Mouse (Mus musculus) midbrain, embryonic 16.5 days (tissue): ENCODE data around the gene Trappc2. TPM values are rescaled to one million over a fixed set of nuclear protein-coding genes. Genes with fewer than 3 reads are reported as not detected.

Experiments
- ATAC-seq: fragments of 200-750 bp; cut with Nextera tagmentation; 2 replicates; pipeline ENCODE4 v1.8.0; 2017; ENCODE audit warnings: moderate TSS enrichment
- H3K27ac ChIP-seq: fragments of 300-500 bp; sonication (generic); 2 replicates; pipeline ENCODE4 v1.5.1; 2014; ENCODE audit warnings: mild to moderate bottlenecking, low read length, mixed read lengths
- H3K27me3 ChIP-seq: fragments of 300-500 bp; sonication (generic); 2 replicates; pipeline ENCODE4 v1.6.1; 2014; ENCODE audit warnings: low read depth, low read length, mixed read lengths; ENCODE audit not compliant: control insufficient read depth, insufficient read depth
- H3K36me3 ChIP-seq: fragments of 300-500 bp; sonication (generic); 2 replicates; pipeline ENCODE4 v1.6.1; 2014; ENCODE audit warnings: mild to moderate bottlenecking, low read length, moderate library complexity, mixed read lengths; ENCODE audit not compliant: control insufficient read depth, insufficient read depth
- H3K4me1 ChIP-seq: fragments of 300-500 bp; sonication (generic); 2 replicates; pipeline ENCODE4 v1.6.1; 2014; ENCODE audit warnings: mild to moderate bottlenecking, low read length, mixed read lengths; ENCODE audit not compliant: control insufficient read depth, insufficient read depth
- H3K4me2 ChIP-seq: fragments of 300-500 bp; sonication (generic); 2 replicates; pipeline ENCODE4 v1.6.1; 2014; ENCODE audit warnings: mild to moderate bottlenecking, low read length, mixed read lengths
- H3K4me3 ChIP-seq: fragments of 300-500 bp; sonication (generic); 2 replicates; pipeline ENCODE4 v1.5.1; 2014; ENCODE audit warnings: low read depth, mild to moderate bottlenecking, low read length, moderate library complexity, mixed read lengths
- H3K9ac ChIP-seq: fragments of 300-500 bp; sonication (generic); 2 replicates; pipeline ENCODE4 v1.6.1; 2014; ENCODE audit warnings: low read depth, low read length, mixed read lengths
- H3K9me3 ChIP-seq: fragments of 300-500 bp; sonication (generic); replicated peaks from 2 replicates; pipeline ENCODE4 v1.6.1; 2014; ENCODE audit warnings: mild to moderate bottlenecking, low read length, mixed read lengths; ENCODE audit not compliant: control insufficient read depth, poor library complexity, severe bottlenecking
- WGBS: fragments of 180-500 bp; shearing (Covaris S2); extraction: QIAGEN DNeasy Blood & Tissue Kit; methylation state at CpG from one replicate; pipeline ENCODE4 v1.1.7; 2014; 5-methylcytosine and 5-hydroxymethylcytosine counted together
- polyA plus RNA-seq: library from polyadenylated mRNA; unstranded; fragments of >200 nt; fragmentation: Nextera tagmentation; extraction: Ambion mirVana; gene quantifications from 2 replicates; pipeline ENCODE4 v1.2.1, GENCODE M21; 2015

The Trappc2 gene
- 92.9 and 98.7 TPM in 2 replicates for polyA plus RNA-seq

DNA sequence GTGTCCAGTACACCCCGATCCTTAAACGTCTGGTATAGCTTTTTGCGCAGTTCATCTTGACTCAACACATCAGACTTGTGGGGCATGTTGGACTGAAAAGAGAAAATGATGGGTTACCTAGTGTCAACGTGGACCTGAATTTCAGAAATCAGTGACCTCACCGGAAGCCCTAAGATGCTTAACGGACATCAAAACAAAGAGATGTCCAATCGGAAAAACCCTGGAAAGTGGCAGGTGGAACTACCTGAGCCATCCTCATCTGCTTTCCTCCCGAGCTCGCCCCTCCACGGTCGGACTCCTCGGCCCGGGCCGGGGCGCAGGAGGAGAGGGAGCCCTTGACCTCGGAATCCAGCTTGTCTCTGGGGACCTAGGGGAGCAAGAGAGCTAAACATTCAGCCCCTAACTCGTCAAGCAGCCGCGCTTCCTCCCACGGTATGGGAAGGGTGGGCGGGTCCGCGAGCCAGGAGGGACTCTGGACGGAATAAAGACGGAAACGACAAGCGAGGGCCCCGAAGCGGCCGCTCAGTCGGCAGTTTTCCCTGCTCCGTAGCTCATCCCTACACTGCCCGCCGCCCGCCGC, at the start of gene Trappc2:
Gene Trappc2, plus strand, starts transcription at position 539 of the 580 bp plus-strand sequence.
- peak; percentile 85 for ATAC-seq
- Histone ChIP-seq H3K27me3 (peaks cover 3% of the 10 kb centered on the region; the same call in 1 of the 2 replicates), H3K36me3 (no peaks in the 10 kb centered on the region), H3K4me3 (peak within 1 kb of the TSS; percentile 63), H3K9ac (peak within 1 kb of the TSS; percentile 84), H3K4me2 (peak within 1 kb of the TSS; percentile 60), H3K27ac (peak within 1 kb of the TSS; percentile 88), H3K4me1 (peaks cover 9% of the 10 kb centered on the region), H3K9me3 (no peaks in the 10 kb centered on the region)
- WGBS: 15% methylated on average over 36 of the region's 36 CpGs

DNA sequence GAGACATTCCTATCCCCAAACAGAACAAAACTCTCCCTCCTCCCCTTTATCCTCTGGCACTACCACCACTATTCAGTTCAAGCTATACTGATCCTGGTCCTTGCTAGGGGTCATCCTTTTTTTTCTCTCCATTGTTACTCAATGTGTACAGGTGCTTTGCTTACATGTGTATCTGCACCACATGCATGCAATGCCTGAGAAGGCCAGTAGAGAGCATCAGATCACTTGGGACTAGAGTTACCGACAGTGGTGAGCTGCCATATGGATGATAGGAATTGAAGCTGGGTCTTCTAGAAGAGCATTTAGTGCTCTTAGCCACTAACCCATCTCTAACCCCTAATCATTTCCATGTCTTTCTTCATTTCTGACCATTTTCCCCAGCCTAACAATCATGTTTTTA, 46.6 kb upstream of the Trappc2 start:
- Histone ChIP-seq H3K9ac (no peak overlapping the region), H3K4me1 (no peaks in the 10 kb centered on the region), H3K4me2 (no peak overlapping the region), H3K36me3 (no peaks in the 10 kb centered on the region), H3K27me3 (no peaks in the 10 kb centered on the region), H3K9me3 (no peaks in the 10 kb centered on the region), H3K4me3 (no peak overlapping the region), H3K27ac (no peak overlapping the region)
- ATAC-seq: no peak
- WGBS: 89% methylated on average over 1 of the region's 1 CpGs

- Histone ChIP-seq H3K27ac (no peak overlapping the region), H3K4me1 (no peaks in the 10 kb centered on the region), H3K27me3 (no peaks in the 10 kb centered on the region; the same call in 1 of the 2 replicates), H3K4me2 (no peak overlapping the region), H3K36me3 (peaks cover 3% of the 10 kb centered on the region; the same call in 1 of the 2 replicates), H3K9ac (no peak overlapping the region), H3K9me3 (no peaks in the 10 kb centered on the region), H3K4me3 (no peak overlapping the region)
- ATAC-seq: no peak
Observed at GRCm38 (mm10) chrX:166407865-166408264, 32.5 kb upstream of the Trappc2 start.

- Histone ChIP-seq H3K4me2 (no peak overlapping the region), H3K4me3 (no peak overlapping the region), H3K27ac (no peak overlapping the region), H3K27me3 (no peaks in the 10 kb centered on the region), H3K36me3 (no peaks in the 10 kb centered on the region), H3K4me1 (no peaks in the 10 kb centered on the region), H3K9ac (no peak overlapping the region), H3K9me3 (no peaks in the 10 kb centered on the region)
- ATAC-seq: no peak
- 66% methylated on average over 5 of the region's 6 CpGs for WGBS
Observed at GRCm38 (mm10) chrX:166416196-166416595, 24.2 kb upstream of the Trappc2 start.

DNA sequence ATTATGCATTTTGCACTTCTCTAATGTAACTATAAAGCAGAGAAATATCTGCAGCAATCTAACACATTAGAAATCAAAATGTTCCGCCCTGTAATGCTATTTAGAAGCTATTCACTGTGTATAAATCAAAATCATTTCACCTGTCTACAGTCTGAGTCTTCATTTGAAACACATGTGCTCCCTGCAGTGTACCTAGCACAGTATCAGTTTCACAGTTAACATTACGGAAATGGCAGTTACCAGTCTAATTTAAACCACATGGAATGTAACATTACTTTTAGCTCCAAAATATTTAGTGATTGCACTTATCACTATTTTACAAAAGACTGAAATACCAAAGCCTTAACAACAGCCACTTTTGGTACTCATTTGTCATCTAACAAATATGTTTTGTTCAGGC, 5.6 kb upstream of the Trappc2 start:
- H3K4me3 ChIP-seq: no peak overlapping the region
- no peak for ATAC-seq
- no peaks in the 10 kb centered on the region for H3K27me3 ChIP-seq
- no peak overlapping the region for H3K9ac ChIP-seq
- no peaks in the 10 kb centered on the region for H3K36me3 ChIP-seq
- H3K4me1 ChIP-seq: peaks cover 4% of the 10 kb centered on the region; the same call in 1 of the 2 replicates
- no peak overlapping the region for H3K4me2 ChIP-seq
- no peak overlapping the region for H3K27ac ChIP-seq
- 94% methylated on average over 2 of the region's 2 CpGs for WGBS
- H3K9me3 ChIP-seq: no peaks in the 10 kb centered on the region

- Histone ChIP-seq H3K9ac (peak within 1 kb of the TSS; percentile 84), H3K36me3 (no peaks in the 10 kb centered on the region), H3K9me3 (no peaks in the 10 kb centered on the region), H3K27ac (peak within 1 kb of the TSS; percentile 88), H3K27me3 (peaks cover 3% of the 10 kb centered on the region; the same call in 1 of the 2 replicates), H3K4me3 (peak within 1 kb of the TSS; percentile 63), H3K4me2 (peak within 1 kb of the TSS; percentile 60), H3K4me1 (peaks cover 9% of the 10 kb centered on the region)
- ATAC-seq: peak; percentile 99
- WGBS: 18% methylated on average over 44 of the region's 44 CpGs
Observed at GRCm38 (mm10) chrX:166440616-166441063, 266 bp downstream of the Trappc2 start, which contains the start of gene Ofd1. Gene Ofd1 (minus strand): TSS chrX:166440704.

GRCm38 (mm10) chrX:166444552-166444951, 4.2 kb downstream of the Trappc2 start:
- no peak overlapping the region for H3K4me2 ChIP-seq
- 88% methylated on average over 3 of the region's 3 CpGs for WGBS

DNA sequence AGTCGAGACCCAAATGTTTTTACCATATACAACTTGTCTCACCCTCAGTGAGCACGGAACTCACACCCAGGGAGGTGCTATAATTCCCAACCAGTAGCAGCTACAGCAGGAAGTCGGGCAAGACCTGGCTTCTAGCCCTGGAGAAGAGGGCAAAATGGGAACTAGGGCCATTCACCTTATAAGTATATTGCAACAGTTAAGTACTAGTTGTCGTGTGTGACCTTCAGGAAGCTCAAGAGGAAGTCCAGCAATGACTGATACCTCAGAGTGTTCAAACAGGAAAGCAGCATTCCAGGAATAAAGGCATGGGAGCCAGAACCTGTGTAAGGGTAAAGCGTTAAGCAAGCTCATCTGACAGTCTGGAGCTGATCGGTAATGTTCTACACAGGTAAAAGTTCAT, 13.2 kb downstream of the Trappc2 start:
- H3K9me3 ChIP-seq: no peaks in the 10 kb centered on the region
- no peak overlapping the region for H3K27ac ChIP-seq
- H3K4me1 ChIP-seq: no peaks in the 10 kb centered on the region
- 93% methylated on average over 6 of the region's 6 CpGs for WGBS
- ATAC-seq: no peak
- no peaks in the 10 kb centered on the region for H3K36me3 ChIP-seq
- no peak overlapping the region for H3K4me2 ChIP-seq
- no peak overlapping the region for H3K4me3 ChIP-seq
- 0 out of 2 replicates have a peak, but pooled peaks cover 2% of the 10 kb centered on the region for H3K27me3 ChIP-seq
- H3K9ac ChIP-seq: no peak overlapping the region

More at GRCm38 (mm10) chrX:166444552-166444951, 4.2 kb downstream of the Trappc2 start:
- Histone ChIP-seq H3K9ac (no peak overlapping the region), H3K27me3 (peaks cover 3% of the 10 kb centered on the region; the same call in 1 of the 2 replicates), H3K4me3 (no peak overlapping the region), H3K36me3 (no peaks in the 10 kb centered on the region), H3K4me1 (peaks cover 6% of the 10 kb centered on the region), H3K27ac (no peak overlapping the region), H3K9me3 (no peaks in the 10 kb centered on the region)
- ATAC-seq: no peak

DNA sequence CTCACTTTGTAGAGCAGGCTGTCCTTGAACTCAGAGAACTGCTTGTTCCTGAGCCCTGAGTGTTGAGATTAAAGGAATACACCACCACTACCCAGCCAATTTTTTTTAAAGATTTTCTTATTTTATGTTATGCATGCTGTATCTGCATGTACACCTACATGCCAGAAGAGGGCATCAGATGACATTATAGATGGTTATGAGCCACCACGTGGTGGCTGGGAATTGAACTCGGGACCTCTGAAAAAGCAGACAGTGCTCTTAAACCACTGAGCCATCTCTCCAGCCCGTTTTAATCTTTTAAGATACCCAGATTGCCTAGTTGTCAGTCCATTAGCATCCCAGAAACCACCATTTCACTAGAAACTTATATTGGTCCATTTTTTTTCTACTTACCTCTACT, 14.0 kb downstream of the Trappc2 start:
- WGBS: 77% methylated on average over 3 of the region's 3 CpGs
- ATAC-seq: no peak
- Histone ChIP-seq H3K9me3 (no peaks in the 10 kb centered on the region), H3K4me1 (no peaks in the 10 kb centered on the region), H3K4me2 (no peak overlapping the region), H3K27ac (no peak overlapping the region), H3K27me3 (0 out of 2 replicates have a peak, but pooled peaks cover 2% of the 10 kb centered on the region), H3K4me3 (no peak overlapping the region), H3K9ac (no peak overlapping the region), H3K36me3 (no peaks in the 10 kb centered on the region)
